Mouse (Mus musculus) midbrain, postnatal 0 days (tissue): ENCODE results near the gene Ranbp10. TPM values are rescaled to one million over a fixed set of nuclear protein-coding genes. Genes with fewer than 3 reads are reported as not detected.

ENCODE experiments used
- ATAC-seq: fragments of 200-750 bp; cut with Nextera tagmentation; 2 replicates; pipeline ENCODE4 v1.8.0; 2017; ENCODE audit warnings: moderate number of reproducible peaks, mild to moderate bottlenecking, moderate TSS enrichment, moderate library complexity; ENCODE audit not compliant: low FRiP score
- DNase-seq: peaks from one replicate; pipeline ENCODE4 v3.0.0-alpha.2; 2015; ENCODE audit warnings: low spot score
- H3K27ac ChIP-seq: fragments of 300-500 bp; sonication (generic); 2 replicates; pipeline ENCODE4 v1.5.1; 2014; ENCODE audit warnings: low read depth, mild to moderate bottlenecking, low read length, mixed read lengths
- H3K27me3 ChIP-seq: fragments of 300-500 bp; sonication (generic); 2 replicates; pipeline ENCODE4 v1.6.1; 2014; ENCODE audit warnings: low read length, control low read depth, mixed read lengths; ENCODE audit not compliant: insufficient read depth
- H3K36me3 ChIP-seq: fragments of 300-500 bp; sonication (generic); 2 replicates; pipeline ENCODE4 v1.6.1; 2014; ENCODE audit warnings: low read length, control low read depth, mixed read lengths; ENCODE audit not compliant: insufficient read depth
- H3K4me1 ChIP-seq: fragments of 300-500 bp; sonication (generic); 2 replicates; pipeline ENCODE4 v1.6.1; 2014; ENCODE audit warnings: mild to moderate bottlenecking, control low read depth, antibody characterized with exemption, low read length, mixed read lengths; ENCODE audit not compliant: insufficient read depth
- H3K4me2 ChIP-seq: fragments of 300-500 bp; sonication (generic); 2 replicates; pipeline ENCODE4 v1.6.1; 2014; ENCODE audit warnings: low read depth, mild to moderate bottlenecking, low read length, mixed read lengths; ENCODE audit not compliant: poor library complexity, severe bottlenecking
- H3K4me3 ChIP-seq: fragments of 300-500 bp; sonication (generic); 2 replicates; pipeline ENCODE4 v1.5.1; 2014; ENCODE audit warnings: low read depth, mild to moderate bottlenecking, low read length, moderate library complexity
- H3K9ac ChIP-seq: fragments of 300-500 bp; sonication (generic); replicated peaks from 2 replicates; pipeline ENCODE4 v1.6.1; 2014; ENCODE audit warnings: mild to moderate bottlenecking, low read length, moderate library complexity, mixed read lengths; ENCODE audit not compliant: poor library complexity, severe bottlenecking
- H3K9me3 ChIP-seq: fragments of 300-500 bp; sonication (generic); 2 replicates; pipeline ENCODE4 v1.6.1; 2016; ENCODE audit warnings: low read length, control low read depth
- CTCF ChIP-seq: IDR thresholded peaks from 2 replicates; pipeline ENCODE4 v1.5.1; 2016; ENCODE audit warnings: antibody characterized with exemption, mild to moderate bottlenecking
- WGBS: fragments of 180-500 bp; shearing (Covaris S2); extraction: QIAGEN DNeasy Blood & Tissue Kit; methylation state at CpG from one replicate; pipeline ENCODE4 v1.1.7; 2014; 5-methylcytosine and 5-hydroxymethylcytosine counted together
- polyA plus RNA-seq: library from polyadenylated mRNA; unstranded; fragments of >200 nt; fragmentation: Nextera tagmentation; extraction: Ambion mirVana; gene quantifications from 2 replicates; pipeline ENCODE4 v1.2.1, GENCODE M21; 2015
- total RNA-seq: library from RNA; depleted of rRNA; stranded (reverse); fragments of >200 nt; gene quantifications from 2 replicates; pipeline ENCODE4 v1.2.3, GENCODE M21; 2014

Ranbp10 gene
- total and polyA plus RNA-seq, 2 experiments from 2014 or later = 6.4 to 13.4 TPM

DNA sequence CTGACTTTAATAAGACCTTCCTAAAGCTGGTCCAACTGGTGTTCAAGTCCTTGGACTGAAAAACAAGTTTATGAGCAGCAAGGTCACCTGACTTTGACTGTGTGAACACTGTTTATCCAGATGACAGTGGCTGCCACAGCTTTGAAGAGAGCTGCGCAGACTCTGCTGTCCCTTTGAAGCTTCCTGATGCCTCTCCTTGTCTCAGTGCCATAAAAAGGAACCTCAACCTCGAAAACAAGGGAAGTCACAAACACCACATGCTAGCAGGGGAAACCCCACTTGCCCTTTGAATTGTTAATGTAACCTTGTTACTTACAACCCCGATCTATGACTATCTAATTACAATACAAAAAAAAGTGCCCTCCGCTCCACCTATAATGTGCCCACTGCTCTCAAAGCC is 1.6 kb downstream of the Ranbp10 start:
- no peak overlapping the region for H3K27ac ChIP-seq
- no peak overlapping the region for H3K4me3 ChIP-seq
- H3K9me3 ChIP-seq = no peaks in the 10 kb centered on the region
- 0 out of 2 replicates have a peak overlapping the region, but pooled peaks have one; percentile 91 for H3K9ac ChIP-seq
- H3K4me2 ChIP-seq = peak overlapping the region; percentile 96
- no peak for TF ChIP-seq CTCF
- H3K27me3 ChIP-seq = no peaks in the 10 kb centered on the region
- 83% methylated on average over 4 of the region's 4 CpGs for WGBS
- H3K36me3 ChIP-seq = peaks cover 14% of the 10 kb centered on the region
- no peak for DNase-seq
- no peak for ATAC-seq
- peaks cover 10% of the 10 kb centered on the region for H3K4me1 ChIP-seq

DNA sequence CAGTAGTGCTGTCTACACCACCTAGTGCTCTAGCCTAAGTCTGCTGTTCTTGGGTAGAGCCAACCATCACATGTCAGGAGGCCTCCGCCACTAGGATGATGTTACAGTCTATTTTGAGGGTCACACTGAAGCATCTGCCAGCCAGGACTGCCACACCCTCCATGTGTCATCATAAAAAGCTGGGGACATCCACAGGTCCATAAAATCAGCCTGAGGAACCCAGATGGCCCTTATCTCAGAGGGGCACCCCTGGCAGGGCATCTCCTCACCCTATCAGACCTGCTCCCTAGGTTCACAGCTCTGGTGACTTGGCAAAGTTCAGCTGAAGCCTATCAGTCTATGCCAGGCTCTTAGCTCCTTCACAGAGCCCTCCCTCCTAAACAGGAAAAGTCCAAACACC is 6.2 kb downstream of the Ranbp10 start:
- Histone ChIP-seq H3K9me3 (no peaks in the 10 kb centered on the region), H3K4me1 (peaks cover 7% of the 10 kb centered on the region), H3K36me3 (peaks cover 19% of the 10 kb centered on the region), H3K9ac (no peak overlapping the region), H3K27me3 (no peaks in the 10 kb centered on the region), H3K4me2 (no peak overlapping the region), H3K4me3 (no peak overlapping the region), H3K27ac (no peak overlapping the region)
- 100% methylated on average over 1 of the region's 1 CpGs for WGBS
- no peak for ATAC-seq
- TF ChIP-seq CTCF = no peak
- no peak for DNase-seq

DNA sequence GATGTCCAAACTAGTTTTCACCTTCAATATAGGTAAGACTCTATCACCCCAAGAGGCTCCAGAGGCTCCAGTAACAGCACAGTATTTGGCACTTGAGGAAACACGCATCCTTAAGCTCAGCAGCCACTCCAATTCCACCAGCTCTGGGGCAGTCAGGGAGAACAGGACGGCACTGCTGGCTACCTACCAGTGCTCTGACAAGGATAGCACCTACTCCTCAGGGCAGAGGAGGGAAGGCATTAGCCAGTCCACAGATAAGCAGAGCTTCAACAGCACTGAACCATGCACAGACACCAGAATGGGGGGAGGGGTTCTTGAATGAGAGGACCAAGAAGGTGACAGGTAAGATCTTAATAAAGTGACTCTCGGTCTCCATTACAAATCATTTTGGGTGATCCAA is 7.5 kb downstream of the Ranbp10 start:
- Histone ChIP-seq H3K4me3 (no peak overlapping the region), H3K9ac (no peak overlapping the region), H3K4me1 (no peaks in the 10 kb centered on the region), H3K27ac (no peak overlapping the region), H3K9me3 (no peaks in the 10 kb centered on the region), H3K27me3 (no peaks in the 10 kb centered on the region), H3K36me3 (peaks cover 17% of the 10 kb centered on the region), H3K4me2 (no peak overlapping the region)
- TF ChIP-seq CTCF = no peak
- DNase-seq (no peak), ATAC-seq (no peak)
- 90% methylated on average over 3 of the region's 3 CpGs for WGBS

DNA sequence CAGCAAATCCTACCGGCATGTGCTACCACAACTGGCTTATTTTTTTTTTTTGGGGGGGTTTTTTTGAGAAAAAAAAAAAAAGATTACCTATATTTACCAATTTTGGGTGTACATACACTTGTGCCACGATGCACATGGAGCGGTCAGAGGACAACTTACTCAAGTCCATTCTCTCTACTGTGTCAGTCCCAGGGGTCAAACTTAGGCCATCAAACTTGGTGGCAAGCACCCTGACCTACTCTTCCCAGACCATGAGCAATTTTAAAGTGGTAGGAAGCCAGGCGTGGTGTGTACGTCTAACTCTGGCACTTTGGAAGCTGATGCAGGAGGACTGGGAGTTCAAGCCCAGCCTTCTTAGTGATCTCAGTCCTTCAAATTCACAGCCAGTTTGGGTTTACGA is 13.9 kb downstream of the Ranbp10 start:
- Histone ChIP-seq H3K9ac (no peak overlapping the region), H3K27ac (no peak overlapping the region), H3K4me3 (no peak overlapping the region), H3K27me3 (no peaks in the 10 kb centered on the region), H3K4me2 (no peak overlapping the region), H3K9me3 (no peaks in the 10 kb centered on the region), H3K36me3 (no peaks in the 10 kb centered on the region), H3K4me1 (no peaks in the 10 kb centered on the region)
- ATAC-seq (no peak), DNase-seq (no peak)
- 94% methylated on average over 6 of the region's 6 CpGs for WGBS
- no peak for TF ChIP-seq CTCF

DNA sequence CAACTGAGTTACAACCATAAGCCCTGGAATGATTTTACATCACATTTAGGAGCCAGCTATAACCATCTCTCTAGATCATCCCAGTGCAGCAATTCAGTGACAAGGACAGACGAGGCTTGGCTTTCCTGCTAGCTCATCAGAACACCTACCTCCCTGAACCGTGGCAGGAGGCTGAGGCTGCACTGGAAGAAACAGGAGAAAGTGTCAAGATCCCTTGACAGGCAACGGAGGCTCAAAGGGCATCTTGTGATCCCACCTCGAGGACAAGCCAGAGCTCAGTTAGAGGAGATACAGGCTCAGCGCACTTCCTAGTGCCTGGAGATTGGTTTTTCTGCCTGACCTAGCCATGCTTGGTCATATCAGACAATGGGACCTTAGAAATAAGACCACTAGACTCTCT is 14.6 kb downstream of the Ranbp10 start:
- no peak for TF ChIP-seq CTCF
- no peak overlapping the region for H3K27ac ChIP-seq
- WGBS = 92% methylated on average over 5 of the region's 5 CpGs
- no peak overlapping the region for H3K4me3 ChIP-seq
- H3K9me3 ChIP-seq = no peaks in the 10 kb centered on the region
- H3K4me1 ChIP-seq = no peaks in the 10 kb centered on the region
- DNase-seq (no peak), ATAC-seq (no peak)
- no peak overlapping the region for H3K9ac ChIP-seq
- H3K36me3 ChIP-seq = no peaks in the 10 kb centered on the region
- H3K27me3 ChIP-seq = no peaks in the 10 kb centered on the region
- no peak overlapping the region for H3K4me2 ChIP-seq

DNA sequence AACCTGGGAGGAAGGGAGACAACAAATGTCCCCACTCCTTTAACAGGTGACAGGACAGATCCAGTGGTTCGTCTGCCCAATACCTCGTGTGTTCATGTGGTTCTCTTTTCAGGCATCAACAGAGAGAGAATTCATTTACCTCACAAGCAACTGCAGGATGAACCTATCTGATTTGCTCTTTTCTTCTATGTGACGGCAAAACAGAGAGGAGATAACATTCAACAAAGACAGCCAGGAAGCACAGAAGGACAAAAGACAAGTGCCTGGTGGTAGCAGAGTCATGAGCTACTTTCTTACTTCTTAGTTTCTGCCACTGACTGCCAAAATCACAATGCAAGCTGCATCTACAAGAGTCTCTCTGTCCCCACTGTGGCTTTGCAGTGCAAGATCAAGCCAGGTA is 15.6 kb downstream of the Ranbp10 start:
- ATAC-seq = no peak
- Histone ChIP-seq H3K9me3 (no peaks in the 10 kb centered on the region), H3K9ac (no peak overlapping the region), H3K4me3 (no peak overlapping the region), H3K36me3 (no peaks in the 10 kb centered on the region), H3K27ac (no peak overlapping the region), H3K4me1 (no peaks in the 10 kb centered on the region), H3K27me3 (no peaks in the 10 kb centered on the region), H3K4me2 (no peak overlapping the region)
- no peak for TF ChIP-seq CTCF
- 71% methylated on average over 3 of the region's 3 CpGs for WGBS
- DNase-seq = no peak
